Mouse (Mus musculus) adrenal gland, postnatal 10 days (tissue): ENCODE results near the gene Tspan2. TPM values are rescaled to one million over a fixed set of nuclear protein-coding genes. Genes with fewer than 3 reads are reported as not detected.

Experiments used
- DNase-seq: peaks from one replicate; pipeline ENCODE4 v3.0.0; 2021; ENCODE audit warnings: mixed read lengths
- long read RNA-seq, 2 experiments: library from polyadenylated mRNA; stranded (forward); transcript quantifications; one replicate each; pipeline ENCODE4 v2.0.0; 2021
- total RNA-seq, 2 experiments: library from RNA; stranded (reverse); gene quantifications; 2 replicates each; pipeline ENCODE4 v1.2.3; 2021

Tspan2 gene
- 10 to 100 TPM; 12.3 to 17.1 TPM for total RNA-seq
- long read RNA-seq, experiment 1, partial matches to known transcripts = 0 of 2 reads
- long read RNA-seq, experiment 1, other reads (novel, unspliced or antisense) = 2 of 2 reads
- long read RNA-seq, experiment 2, full-length matches to known transcripts = 1 of 2 reads
- long read RNA-seq, experiment 2, partial matches to known transcripts = 0 of 2 reads
- long read RNA-seq, experiment 2, other reads (novel, unspliced or antisense) = 1 of 2 reads

GRCm38 (mm10) chr3:102734313-102735030 lies at the start of gene Tspan2:
Tspan2 (plus strand) TSS chr3:102734529.
- peak; percentile 81 for DNase-seq

GRCm38 (mm10) chr3:102686861-102687260 lies 47.5 kb upstream of the Tspan2 start:
- DNase-seq = peak; percentile 17

GRCm38 (mm10) chr3:102687852-102688251 lies 46.5 kb upstream of the Tspan2 start:
- DNase-seq = no peak

GRCm38 (mm10) chr3:102691802-102692484 lies 42.4 kb upstream of the Tspan2 start:
- peak; percentile 78 for DNase-seq

- DNase-seq = no peak
Observed at GRCm38 (mm10) chr3:102692758-102693325, 41.5 kb upstream of the Tspan2 start.

- no peak for DNase-seq
Observed at GRCm38 (mm10) chr3:102698127-102698526, 36.2 kb upstream of the Tspan2 start.

GRCm38 (mm10) chr3:102701303-102701702 lies 33.0 kb upstream of the Tspan2 start:
- DNase-seq = no peak

GRCm38 (mm10) chr3:102701902-102702544 lies 32.3 kb upstream of the Tspan2 start:
- DNase-seq = peak; percentile 51

GRCm38 (mm10) chr3:102704001-102704401 lies 30.3 kb upstream of the Tspan2 start:
- DNase-seq = no peak

- no peak for DNase-seq
Observed at GRCm38 (mm10) chr3:102708599-102708998, 25.7 kb upstream of the Tspan2 start.

- peak; percentile 87 for DNase-seq
Observed at GRCm38 (mm10) chr3:102715066-102715584, 19.2 kb upstream of the Tspan2 start.

GRCm38 (mm10) chr3:102715839-102716238 lies 18.5 kb upstream of the Tspan2 start:
- no peak for DNase-seq

GRCm38 (mm10) chr3:102717586-102718285 lies 16.6 kb upstream of the Tspan2 start:
- no peak for DNase-seq

GRCm38 (mm10) chr3:102723154-102723553 lies 11.2 kb upstream of the Tspan2 start:
- no peak for DNase-seq

- DNase-seq = peak; percentile 81
Observed at GRCm38 (mm10) chr3:102723841-102724570, 10.3 kb upstream of the Tspan2 start.

- DNase-seq = no peak
Observed at GRCm38 (mm10) chr3:102724798-102725459, 9.4 kb upstream of the Tspan2 start.

- no peak for DNase-seq
Observed at GRCm38 (mm10) chr3:102729416-102729815, 4.9 kb upstream of the Tspan2 start.

- DNase-seq = no peak
Observed at GRCm38 (mm10) chr3:102731112-102731511, 3.2 kb upstream of the Tspan2 start.

GRCm38 (mm10) chr3:102732619-102733018 lies 1.7 kb upstream of the Tspan2 start:
- no peak for DNase-seq

- no peak for DNase-seq
Observed at GRCm38 (mm10) chr3:102733050-102733449, 1.3 kb upstream of the Tspan2 start.
